Mouse (Mus musculus) effector memory CD4-positive, alpha-beta T cell, adult 7 months (primary cell): Measurements from ENCODE around the gene Paf1. TPM values are rescaled to one million over a fixed set of nuclear protein-coding genes. Genes with fewer than 3 reads are reported as not detected.

ENCODE experiments used
- polyA plus RNA-seq: library from polyadenylated mRNA; unstranded; fragments of 100-300 nt; shearing (Covaris generic); gene quantifications from one replicate; pipeline ENCODE4 v1.2.1, GENCODE M21; 2017

The Paf1 gene
- polyA plus RNA-seq: 160 TPM

DNA sequence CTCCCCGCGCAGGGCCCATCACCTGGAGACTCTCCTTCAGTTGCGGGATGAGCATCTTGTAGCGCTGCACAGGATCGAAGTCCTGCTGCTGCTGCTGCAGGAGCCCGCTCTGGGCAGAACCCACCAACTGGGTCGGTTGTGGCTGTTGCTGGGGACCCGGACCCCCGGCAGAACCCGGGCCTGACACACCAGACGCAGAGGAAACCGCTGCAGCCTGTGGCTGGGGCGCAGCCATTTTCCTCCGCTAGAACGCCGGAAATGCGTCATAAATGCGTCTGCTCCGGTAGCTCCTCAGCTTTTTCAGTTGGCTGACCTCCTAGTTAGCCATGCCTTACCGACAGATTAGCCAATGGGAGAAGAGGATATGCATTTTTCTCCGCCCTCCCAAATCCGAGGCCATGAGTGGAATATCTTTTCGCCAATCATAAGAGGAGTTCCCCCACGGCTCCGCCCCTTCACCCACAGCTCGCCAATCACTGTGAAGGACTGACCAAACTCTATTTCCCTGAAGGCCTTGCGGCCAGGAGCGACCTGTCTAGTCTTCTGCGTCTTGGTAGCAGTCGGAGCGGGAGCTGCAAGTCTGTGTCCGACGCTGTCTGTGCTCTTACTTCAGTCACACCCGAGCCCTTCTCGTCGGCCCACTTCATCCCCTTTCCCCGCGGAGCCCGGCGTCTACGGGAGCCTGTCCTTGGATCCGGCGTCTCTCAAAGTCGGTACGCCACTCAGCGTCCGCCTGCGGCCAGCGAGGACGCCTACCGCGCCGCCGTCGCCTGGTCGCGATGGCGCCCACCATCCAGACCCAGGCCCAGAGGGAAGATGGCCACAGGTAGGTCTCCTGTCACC, at the start of gene Paf1, which contains the start of gene Med29:
Paf1 (plus strand) TSS at position 523 of the 843 bp plus-strand sequence.
Med29 (minus strand) TSS at position 280 of the 843 bp plus-strand sequence.

DNA sequence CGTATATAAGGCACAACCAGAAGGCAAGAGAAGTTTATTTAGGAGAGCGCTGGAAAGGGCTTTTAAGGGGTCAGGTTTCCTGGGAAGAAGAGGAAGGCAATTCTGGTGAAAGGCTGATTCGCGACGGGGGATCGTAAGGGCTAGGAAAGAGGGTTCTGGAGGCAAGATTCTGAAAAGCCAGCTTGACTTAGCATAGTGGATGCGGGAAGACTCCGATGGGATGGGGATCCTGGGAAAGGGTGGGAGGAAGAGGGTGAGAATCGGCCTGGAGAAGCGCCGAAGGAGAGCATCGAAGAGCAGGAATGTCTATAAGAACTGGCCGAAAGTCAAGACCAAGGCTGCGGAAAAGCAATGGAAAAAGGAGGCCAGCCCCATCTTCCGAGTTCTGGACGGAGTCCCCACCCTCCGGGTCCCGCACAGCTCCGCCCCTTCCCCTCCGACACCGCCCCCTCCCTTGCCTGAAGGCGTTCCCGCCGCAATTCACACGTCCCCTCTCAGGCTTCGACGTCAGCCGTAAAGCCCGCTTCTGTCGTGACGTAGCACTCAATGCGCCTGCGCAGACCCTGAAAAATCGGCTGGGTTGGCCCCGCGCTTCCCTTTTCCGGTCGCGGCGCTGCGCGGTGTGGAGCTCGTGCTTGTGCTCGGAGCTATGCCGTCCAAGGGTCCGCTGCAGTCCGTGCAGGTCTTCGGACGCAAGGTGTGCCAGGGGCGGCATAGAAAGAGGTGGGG, 42.4 kb upstream of the Paf1 start, which contains the start of gene Rps16:
Rps16 (plus strand) TSS at position 498 of the 729 bp plus-strand sequence.

DNA sequence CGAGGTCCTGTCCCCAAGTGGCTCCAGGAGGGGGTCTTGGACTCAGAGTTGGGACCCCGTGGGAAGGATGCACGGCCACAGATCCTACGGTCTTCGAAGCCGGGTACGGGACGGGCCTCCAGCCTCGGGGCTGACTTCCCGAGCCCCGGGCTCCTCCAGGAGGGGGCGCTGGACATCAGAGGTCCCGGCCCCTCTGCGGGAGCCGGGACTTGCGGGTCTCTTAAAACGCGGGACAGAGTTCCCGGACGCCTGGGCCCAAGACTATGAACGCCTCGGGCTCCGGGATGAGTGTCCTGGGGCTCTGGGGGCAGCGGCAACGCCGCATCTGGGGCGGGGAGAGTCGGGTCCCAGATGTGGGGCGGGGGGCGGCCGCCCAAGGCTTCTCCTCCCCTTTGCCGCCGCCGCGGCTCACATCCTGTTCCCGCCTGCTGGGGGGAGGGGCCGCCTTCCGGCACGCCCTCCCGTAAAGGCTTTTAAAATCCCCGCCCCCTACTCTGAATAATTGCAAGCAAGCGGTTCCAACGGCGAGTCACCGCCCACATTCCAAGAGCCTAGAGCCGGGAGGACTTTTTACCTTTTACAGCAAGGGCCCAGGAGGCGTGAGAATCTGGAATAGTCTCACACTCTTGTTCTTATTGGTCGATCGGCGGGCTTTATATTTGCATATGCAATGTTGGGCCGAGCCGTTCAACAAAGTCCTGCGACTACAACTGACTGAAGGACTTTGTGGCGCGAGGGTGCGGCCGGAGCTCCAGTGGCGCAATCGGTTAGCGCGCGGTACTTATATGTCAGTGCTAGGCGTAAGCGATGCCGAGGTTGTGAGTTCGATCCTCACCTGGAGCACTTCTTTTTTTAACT, 20.3 kb upstream of the Paf1 start, which contains the start of gene Plekhg2:
Plekhg2 (minus strand) TSS at position 349 of the 858 bp plus-strand sequence.

DNA sequence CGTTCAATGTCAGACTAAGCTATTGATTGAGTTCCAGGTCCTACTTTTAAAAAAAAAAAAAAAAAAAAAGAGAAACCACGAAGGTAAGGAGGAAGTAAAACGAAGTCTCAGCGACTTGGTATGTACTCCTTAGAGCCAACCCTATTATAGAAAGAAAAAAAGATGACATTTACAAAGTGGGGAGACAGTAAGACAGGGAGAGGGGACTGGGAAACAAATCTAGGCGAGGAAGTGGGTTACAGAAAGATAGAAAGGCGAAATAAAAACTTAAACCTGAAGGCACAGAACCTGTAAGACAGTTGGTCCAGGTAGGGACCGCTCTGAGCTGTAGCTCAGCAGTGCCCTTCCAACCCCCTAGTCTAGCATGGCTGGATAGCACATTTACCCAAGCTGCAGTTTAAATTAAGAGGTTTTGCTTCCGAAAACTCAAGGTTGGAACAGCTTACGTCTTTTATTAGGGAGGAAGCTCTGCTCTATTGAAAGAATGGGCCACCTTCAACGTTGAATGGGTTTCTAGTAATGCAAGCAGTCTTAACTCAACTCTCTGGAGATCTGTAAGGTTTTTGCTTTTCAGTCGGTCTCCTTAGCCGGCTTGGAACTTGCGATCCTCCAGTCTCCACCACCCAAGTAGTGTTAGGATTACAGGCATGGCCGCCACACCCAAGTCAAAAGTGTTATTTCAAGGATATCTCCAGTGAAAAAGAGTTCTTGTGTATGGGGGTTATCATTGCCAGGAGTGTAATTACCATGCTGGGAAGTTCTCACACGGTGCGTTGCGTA, 12.3 kb upstream of the Paf1 start, which contains the start of gene Zfp36:
Zfp36 (minus strand) TSS at position 17 of the 780 bp plus-strand sequence.

DNA sequence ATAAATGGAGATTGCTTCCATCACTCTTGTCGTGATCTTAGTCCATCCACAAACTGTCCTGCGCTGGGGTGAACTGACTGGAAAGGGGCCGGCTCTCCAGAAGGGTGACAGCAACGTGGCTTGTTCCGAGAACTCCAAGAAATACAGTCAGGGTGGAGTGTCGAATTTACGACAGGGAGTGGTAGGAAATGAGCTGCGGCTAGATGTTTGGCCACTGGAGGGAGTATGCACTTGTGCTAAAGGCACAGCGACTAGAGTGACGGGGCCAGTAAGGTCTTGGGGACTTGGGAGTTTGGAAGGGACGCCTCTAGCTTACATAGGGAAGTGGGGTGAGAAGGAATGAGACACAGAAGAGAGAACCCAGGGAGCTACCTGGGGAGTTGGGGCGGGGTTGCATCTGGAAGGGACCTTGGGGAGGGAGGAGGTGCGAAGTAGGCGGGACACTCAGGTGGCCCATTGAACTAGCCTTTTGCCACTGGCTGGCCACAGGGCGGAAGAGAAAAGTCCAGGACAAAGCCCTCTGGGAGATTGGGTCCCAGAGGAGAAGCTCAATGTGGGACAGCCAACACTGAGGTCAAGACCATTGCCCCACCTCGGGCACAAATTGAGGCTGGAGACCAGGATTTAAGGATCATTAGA, 44.3 kb downstream of the Paf1 start, which contains the start of gene Gmfg:
Gmfg (plus strand) TSS at position 516 of the 639 bp plus-strand sequence.

Other genes starting within 250 kb of the Paf1 start
- gene Fbl, start 223.2 kb upstream of the Paf1 start, polyA plus RNA-seq: 180 TPM
- 10.2 TPM for gene Dyrk1b, start 213.5 kb upstream of the Paf1 start, polyA plus RNA-seq
- gene Eid2, start 125.1 kb upstream of the Paf1 start, polyA plus RNA-seq: 13.7 TPM
- 0.79 TPM for gene Eid2b, start 115.2 kb upstream of the Paf1 start, polyA plus RNA-seq
- 0.40 TPM for gene Selenov, start 101.8 kb upstream of the Paf1 start, polyA plus RNA-seq
- not detected for gene Dll3, start 90.7 kb upstream of the Paf1 start, polyA plus RNA-seq
- 51.7 TPM for gene Timm50, start 80.9 kb upstream of the Paf1 start, polyA plus RNA-seq
- 172 TPM for gene Supt5, start 54.2 kb upstream of the Paf1 start, polyA plus RNA-seq
- gene Rps16, start 42.3 kb upstream of the Paf1 start, polyA plus RNA-seq: 871 TPM
- gene Plekhg2, start 20.4 kb upstream of the Paf1 start, polyA plus RNA-seq: 21.7 TPM
- gene Zfp36, start 12.7 kb upstream of the Paf1 start, polyA plus RNA-seq: 606 TPM
- gene Med29, start 243 bp upstream of the Paf1 start, polyA plus RNA-seq: 20.2 TPM
- gene Gmfg, start 44.5 kb downstream of the Paf1 start, polyA plus RNA-seq: 550 TPM
- 0.88 TPM for gene Lrfn1, start 59.0 kb downstream of the Paf1 start, polyA plus RNA-seq
- gene Ifnl2, start 117.5 kb downstream of the Paf1 start, polyA plus RNA-seq: not detected
- gene Ifnl3, start 129.9 kb downstream of the Paf1 start, polyA plus RNA-seq: not detected
- gene Sycn, start 147.9 kb downstream of the Paf1 start, polyA plus RNA-seq: not detected
- 4.0 TPM for gene Nccrp1, start 154.3 kb downstream of the Paf1 start, polyA plus RNA-seq
- 72.4 TPM for gene Samd4b, start 205.2 kb downstream of the Paf1 start, polyA plus RNA-seq
- gene Pak4, start 205.2 kb downstream of the Paf1 start, polyA plus RNA-seq: 9.0 TPM
- gene Acp7, start 238.4 kb downstream of the Paf1 start, polyA plus RNA-seq: not detected